Mouse (Mus musculus): ENCODE measurements around the gene Ifnl2. TPM values are rescaled to one million over a fixed set of nuclear protein-coding genes. Genes with fewer than 3 reads are reported as not detected.

Ifnl2 gene
- polyA plus RNA-seq (2015; fragmentation: Nextera tagmentation; extraction: Ambion mirVana) = not detected in 2 replicates

GRCm38 (mm10) chr7:28510405-28510974 lies at the start of gene Ifnl2:
Ifnl2 (minus strand) TSS chr7:28510455.

GRCm38 (mm10) chr7:28547154-28547553 lies 36.9 kb upstream of the Ifnl2 start, which contains the start of gene Nccrp1:
Nccrp1 (minus strand) TSS chr7:28547254.

GRCm38 (mm10) chr7:28540526-28540925 lies 30.3 kb upstream of the Ifnl2 start, which contains the start of gene Sycn:
Sycn (plus strand) TSS chr7:28540885.

GRCm38 (mm10) chr7:28522536-28522935 lies 12.3 kb upstream of the Ifnl2 start, which contains the start of gene Ifnl3:
Ifnl3 (plus strand) TSS chr7:28522836.

Other genes with a start within 250 kb of the Ifnl2 start
- gene Eid2, start 242.6 kb downstream of the Ifnl2 start, polyA plus RNA-seq (2015; fragmentation: Nextera tagmentation; extraction: Ambion mirVana) = 20.3 and 22.3 TPM in 2 replicates
- gene Eid2b, start 232.7 kb downstream of the Ifnl2 start, polyA plus RNA-seq (2015; fragmentation: Nextera tagmentation; extraction: Ambion mirVana) = 15.7 and 23.4 TPM in 2 replicates
- gene Selenov, start 219.3 kb downstream of the Ifnl2 start, polyA plus RNA-seq (2015; fragmentation: Nextera tagmentation; extraction: Ambion mirVana) = 1.5 and 1.7 TPM in 2 replicates
- gene Dll3, start 208.2 kb downstream of the Ifnl2 start, polyA plus RNA-seq (2015; fragmentation: Nextera tagmentation; extraction: Ambion mirVana) = 1.5 and 2.0 TPM in 2 replicates
- 84.5 and 101 TPM in 2 replicates for gene Timm50, start 198.4 kb downstream of the Ifnl2 start, polyA plus RNA-seq (2015; fragmentation: Nextera tagmentation; extraction: Ambion mirVana)
- gene Supt5, start 171.7 kb downstream of the Ifnl2 start, polyA plus RNA-seq (2015; fragmentation: Nextera tagmentation; extraction: Ambion mirVana) = 40.1 and 64.1 TPM in 2 replicates
- 936 and 1,000 TPM in 2 replicates for gene Rps16, start 159.8 kb downstream of the Ifnl2 start, polyA plus RNA-seq (2015; fragmentation: Nextera tagmentation; extraction: Ambion mirVana)
- 14.1 and 19.6 TPM in 2 replicates for gene Plekhg2, start 137.9 kb downstream of the Ifnl2 start, polyA plus RNA-seq (2015; fragmentation: Nextera tagmentation; extraction: Ambion mirVana)
- gene Zfp36, start 130.2 kb downstream of the Ifnl2 start, polyA plus RNA-seq (2015; fragmentation: Nextera tagmentation; extraction: Ambion mirVana) = 12.1 and 14.2 TPM in 2 replicates
- gene Med29, start 117.7 kb downstream of the Ifnl2 start, polyA plus RNA-seq (2015; fragmentation: Nextera tagmentation; extraction: Ambion mirVana) = 45.3 and 51.7 TPM in 2 replicates
- 44.0 and 59.0 TPM in 2 replicates for gene Paf1, start 117.5 kb downstream of the Ifnl2 start, polyA plus RNA-seq (2015; fragmentation: Nextera tagmentation; extraction: Ambion mirVana)
- gene Gmfg, start 73.0 kb downstream of the Ifnl2 start, polyA plus RNA-seq (2015; fragmentation: Nextera tagmentation; extraction: Ambion mirVana) = 44.1 and 59.3 TPM in 2 replicates
- 3.4 and 5.3 TPM in 2 replicates for gene Lrfn1, start 58.5 kb downstream of the Ifnl2 start, polyA plus RNA-seq (2015; fragmentation: Nextera tagmentation; extraction: Ambion mirVana)
- not detected in 2 replicates for gene Ifnl3, start 12.4 kb upstream of the Ifnl2 start, polyA plus RNA-seq (2015; fragmentation: Nextera tagmentation; extraction: Ambion mirVana)
- gene Sycn, start 30.4 kb upstream of the Ifnl2 start, polyA plus RNA-seq (2015; fragmentation: Nextera tagmentation; extraction: Ambion mirVana) = 0.26 and 0.57 TPM in 2 replicates
- 0.13 TPM in 1 of 2 replicates, not detected in the other for gene Nccrp1, start 36.8 kb upstream of the Ifnl2 start, polyA plus RNA-seq (2015; fragmentation: Nextera tagmentation; extraction: Ambion mirVana)
- gene Samd4b, start 87.7 kb upstream of the Ifnl2 start, polyA plus RNA-seq (2015; fragmentation: Nextera tagmentation; extraction: Ambion mirVana) = 17.9 and 20.9 TPM in 2 replicates
- gene Pak4, start 87.7 kb upstream of the Ifnl2 start, polyA plus RNA-seq (2015; fragmentation: Nextera tagmentation; extraction: Ambion mirVana) = 12.7 and 20.0 TPM in 2 replicates
- 0.17 TPM in 1 of 2 replicates, not detected in the other for gene Acp7, start 120.9 kb upstream of the Ifnl2 start, polyA plus RNA-seq (2015; fragmentation: Nextera tagmentation; extraction: Ambion mirVana)
- gene Fbxo27, start 182.4 kb upstream of the Ifnl2 start, polyA plus RNA-seq (2015; fragmentation: Nextera tagmentation; extraction: Ambion mirVana) = 3.2 and 5.1 TPM in 2 replicates
- 6.4 and 12.2 TPM in 2 replicates for gene Fbxo17, start 206.3 kb upstream of the Ifnl2 start, polyA plus RNA-seq (2015; fragmentation: Nextera tagmentation; extraction: Ambion mirVana)
- 130 and 197 TPM in 2 replicates for gene Mrps12, start 231.4 kb upstream of the Ifnl2 start, polyA plus RNA-seq (2015; fragmentation: Nextera tagmentation; extraction: Ambion mirVana)
- gene Sars2, start 231.5 kb upstream of the Ifnl2 start, polyA plus RNA-seq (2015; fragmentation: Nextera tagmentation; extraction: Ambion mirVana) = 7.9 and 19.9 TPM in 2 replicates
- gene Ccer2, start 245.7 kb upstream of the Ifnl2 start, polyA plus RNA-seq (2015; fragmentation: Nextera tagmentation; extraction: Ambion mirVana) = not detected in 2 replicates

Data from adrenal gland, postnatal 0 days (tissue).